Mouse (Mus musculus) liver, embryonic 11.5 days (tissue): Measurements from ENCODE around the gene Il7r. TPM values are rescaled to one million over a fixed set of nuclear protein-coding genes. Genes with fewer than 3 reads are reported as not detected.

Source experiments
- ATAC-seq: fragments of 200-750 bp; cut with Nextera tagmentation; replicated peaks from 2 replicates; pipeline ENCODE4 v1.8.0; 2017; ENCODE audit warnings: moderate number of reproducible peaks, mild to moderate bottlenecking, moderate TSS enrichment, moderate library complexity; ENCODE audit not compliant: low FRiP score
- DNase-seq: peaks from one replicate; pipeline ENCODE4 v3.0.0-alpha.2; 2017; ENCODE audit warnings: low spot score
- H3K27ac ChIP-seq: fragments of 300-500 bp; sonication (generic); 2 replicates; pipeline ENCODE4 v1.5.1; 2014; ENCODE audit warnings: mild to moderate bottlenecking, low read depth, low read length, control low read depth
- H3K27me3 ChIP-seq: fragments of 300-500 bp; sonication (generic); replicated peaks from 2 replicates; pipeline ENCODE4 v1.6.1; 2014; ENCODE audit warnings: low read length, mixed read lengths; ENCODE audit not compliant: control insufficient read depth, insufficient read depth
- H3K36me3 ChIP-seq: fragments of 300-500 bp; sonication (generic); 2 replicates; pipeline ENCODE4 v1.6.1; 2014; ENCODE audit warnings: mild to moderate bottlenecking, low read length, moderate library complexity, mixed read lengths; ENCODE audit not compliant: control insufficient read depth, insufficient read depth
- H3K4me1 ChIP-seq: fragments of 300-500 bp; sonication (generic); replicated peaks from 2 replicates; pipeline ENCODE4 v1.6.1; 2014; ENCODE audit warnings: low read length, mixed read lengths; ENCODE audit not compliant: control insufficient read depth, insufficient read depth
- H3K4me2 ChIP-seq: fragments of 300-500 bp; sonication (generic); 2 replicates; pipeline ENCODE4 v1.6.1; 2014; ENCODE audit warnings: mild to moderate bottlenecking, control low read depth, moderate library complexity
- H3K4me3 ChIP-seq: fragments of 300-500 bp; sonication (generic); 2 replicates; pipeline ENCODE4 v1.5.1; 2014; ENCODE audit warnings: low read depth, low read length, control low read depth
- H3K9ac ChIP-seq: fragments of 300-500 bp; sonication (generic); 2 replicates; pipeline ENCODE4 v1.6.1; 2014; ENCODE audit warnings: low read depth, low read length, control low read depth
- H3K9me3 ChIP-seq: fragments of 300-500 bp; sonication (generic); 2 replicates; pipeline ENCODE4 v1.6.1; 2016; ENCODE audit warnings: low read length, inconsistent platforms, mixed read lengths; ENCODE audit not compliant: control insufficient read depth
- WGBS: fragments of 180-500 bp; shearing (Covaris S2); extraction: QIAGEN DNeasy Blood & Tissue Kit; methylation state at CpG from one replicate; pipeline ENCODE4 v1.1.7; 2014; 5-methylcytosine and 5-hydroxymethylcytosine counted together
- polyA plus RNA-seq: library from polyadenylated mRNA; unstranded; fragments of >200 nt; fragmentation: Nextera tagmentation; extraction: Ambion mirVana; gene quantifications from 2 replicates; pipeline ENCODE4 v1.2.1, GENCODE M21; 2014

The Il7r gene
- 0.14 and 0.38 TPM in 2 replicates for polyA plus RNA-seq

DNA sequence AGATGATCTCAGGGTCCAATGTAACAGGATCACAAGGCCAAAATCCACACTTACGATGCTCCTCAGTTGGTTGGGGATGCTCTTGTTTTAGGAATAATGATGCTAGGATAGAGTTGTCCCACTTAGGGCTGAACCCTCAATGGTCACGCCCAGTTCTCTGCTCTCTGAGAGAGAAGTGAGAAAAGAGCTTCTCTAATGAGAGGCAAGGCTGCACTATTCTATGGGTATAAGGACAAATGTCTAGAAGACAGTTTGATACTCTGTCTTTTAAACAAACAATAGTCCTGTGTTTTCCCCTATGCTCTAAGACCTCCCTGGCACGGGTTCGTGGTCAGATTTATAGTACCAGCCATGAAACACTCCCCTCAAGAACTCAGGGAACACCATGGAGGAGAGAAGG is at the start of gene Il7r:
TSS of gene Il7r (minus strand) at position 101 of the 400 bp plus-strand sequence.
- Histone ChIP-seq H3K27ac (no peak within 1 kb of the TSS), H3K4me3 (no peak within 1 kb of the TSS), H3K4me2 (no peak within 1 kb of the TSS), H3K27me3 (no peaks in the 10 kb centered on the region), H3K36me3 (no peaks in the 10 kb centered on the region), H3K9ac (no peak within 1 kb of the TSS), H3K4me1 (no peaks in the 10 kb centered on the region), H3K9me3 (no peaks in the 10 kb centered on the region)
- no peak for ATAC-seq
- no peak for DNase-seq
- WGBS, result 77% methylated on average over 4 of the region's 4 CpGs

DNA sequence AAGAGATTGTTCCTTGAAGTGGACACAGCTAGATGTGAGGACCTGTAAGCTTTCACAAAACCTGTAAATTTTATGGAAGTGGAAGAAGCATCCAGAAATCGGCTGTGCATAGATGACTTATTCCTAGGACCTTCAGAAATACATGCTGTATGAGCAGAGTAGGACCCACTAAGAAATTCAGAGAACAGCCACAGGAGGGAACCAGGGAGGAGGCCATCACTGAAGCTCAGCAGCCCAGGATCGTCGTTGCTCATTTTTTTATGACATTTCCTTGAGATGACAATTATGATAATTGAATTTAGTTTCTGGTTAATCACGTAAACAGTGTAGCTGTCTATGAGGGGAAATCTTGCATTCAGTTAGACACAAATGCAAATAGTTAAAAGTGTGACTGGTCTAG is 47.3 kb upstream of the Il7r start:
- no peak overlapping the region for H3K9ac ChIP-seq
- DNase-seq, result no peak
- no peaks in the 10 kb centered on the region for H3K9me3 ChIP-seq
- no peak overlapping the region for H3K27ac ChIP-seq
- WGBS, result 71% methylated on average over 4 of the region's 4 CpGs
- no peak overlapping the region for H3K4me3 ChIP-seq
- ATAC-seq, result no peak
- H3K36me3 ChIP-seq, result no peaks in the 10 kb centered on the region
- H3K4me1 ChIP-seq, result no peaks in the 10 kb centered on the region
- no peaks in the 10 kb centered on the region for H3K27me3 ChIP-seq
- H3K4me2 ChIP-seq, result no peak overlapping the region

DNA sequence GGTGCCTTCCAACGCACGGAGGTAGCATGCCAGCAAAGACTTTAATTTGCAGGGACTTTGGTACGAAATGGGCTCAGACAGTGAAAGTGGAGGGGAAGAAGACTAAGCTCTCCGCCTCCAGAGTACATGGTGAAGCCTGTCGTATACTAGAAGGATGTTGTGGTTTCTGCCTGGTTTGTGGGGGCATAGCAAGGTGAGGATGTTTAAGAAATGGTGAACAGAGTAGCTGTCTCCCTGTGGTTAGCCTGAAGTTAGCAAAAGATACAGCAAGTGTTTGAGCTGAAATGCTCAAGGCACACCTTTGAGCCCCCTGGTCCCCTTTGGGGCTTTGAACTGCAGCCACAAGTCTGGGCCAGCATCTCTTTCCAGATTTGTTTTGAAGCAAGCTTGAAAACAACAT is 44.8 kb upstream of the Il7r start:
- Histone ChIP-seq H3K4me1 (no peaks in the 10 kb centered on the region), H3K36me3 (no peaks in the 10 kb centered on the region), H3K27me3 (no peaks in the 10 kb centered on the region), H3K9me3 (no peaks in the 10 kb centered on the region), H3K27ac (no peak overlapping the region), H3K4me2 (no peak overlapping the region), H3K4me3 (no peak overlapping the region), H3K9ac (no peak overlapping the region)
- no peak for DNase-seq
- 73% methylated on average over 5 of the region's 5 CpGs for WGBS
- no peak for ATAC-seq

DNA sequence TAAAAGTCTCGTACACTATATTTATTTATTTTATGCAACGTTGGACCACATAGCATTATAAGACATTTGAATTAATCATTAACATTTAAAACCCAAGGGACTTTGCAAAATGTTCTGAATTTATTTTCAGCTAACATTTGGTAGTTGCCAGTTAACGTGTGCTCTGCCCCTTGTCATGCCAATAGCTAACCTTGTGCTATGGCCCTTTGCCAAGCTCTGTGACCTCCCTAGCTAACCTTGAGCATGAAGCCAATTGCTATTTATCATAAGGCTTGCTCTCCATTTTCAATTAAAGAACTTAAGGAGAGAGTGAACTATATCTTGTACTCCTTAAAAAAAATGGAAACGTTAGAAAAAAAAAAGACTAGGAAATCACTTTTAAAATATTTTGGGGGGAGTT is 43.4 kb upstream of the Il7r start:
- no peak for DNase-seq
- Histone ChIP-seq H3K4me2 (no peak overlapping the region), H3K4me3 (no peak overlapping the region), H3K9ac (no peak overlapping the region), H3K36me3 (no peaks in the 10 kb centered on the region), H3K4me1 (no peaks in the 10 kb centered on the region), H3K27me3 (no peaks in the 10 kb centered on the region), H3K27ac (no peak overlapping the region), H3K9me3 (no peaks in the 10 kb centered on the region)
- no peak for ATAC-seq
- 82% methylated on average over 4 of the region's 4 CpGs for WGBS

DNA sequence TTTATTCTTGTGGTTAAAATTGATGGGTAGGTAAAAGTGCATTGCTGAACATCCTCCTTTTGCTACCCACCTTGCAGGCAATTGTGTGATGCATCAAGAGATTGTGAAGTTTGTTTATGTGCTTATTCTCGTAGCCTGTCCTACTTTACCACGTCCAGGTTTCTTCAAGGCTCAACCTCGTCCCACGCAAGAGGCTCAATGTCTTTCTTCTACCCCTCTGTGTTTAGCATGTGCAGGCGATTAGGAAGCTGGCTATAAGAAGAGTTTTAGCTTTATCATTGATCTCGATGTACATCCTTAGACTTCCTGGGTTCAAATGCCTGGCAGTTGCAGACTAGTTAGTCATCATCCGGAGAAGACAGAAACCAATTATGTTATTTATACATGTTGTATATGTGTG is 42.7 kb upstream of the Il7r start:
- Histone ChIP-seq H3K4me1 (no peaks in the 10 kb centered on the region), H3K27ac (no peak overlapping the region), H3K9ac (no peak overlapping the region), H3K4me2 (no peak overlapping the region), H3K4me3 (no peak overlapping the region), H3K27me3 (no peaks in the 10 kb centered on the region), H3K36me3 (no peaks in the 10 kb centered on the region), H3K9me3 (no peaks in the 10 kb centered on the region)
- DNase-seq, result no peak
- ATAC-seq, result no peak
- WGBS, result 78% methylated on average over 7 of the region's 7 CpGs

DNA sequence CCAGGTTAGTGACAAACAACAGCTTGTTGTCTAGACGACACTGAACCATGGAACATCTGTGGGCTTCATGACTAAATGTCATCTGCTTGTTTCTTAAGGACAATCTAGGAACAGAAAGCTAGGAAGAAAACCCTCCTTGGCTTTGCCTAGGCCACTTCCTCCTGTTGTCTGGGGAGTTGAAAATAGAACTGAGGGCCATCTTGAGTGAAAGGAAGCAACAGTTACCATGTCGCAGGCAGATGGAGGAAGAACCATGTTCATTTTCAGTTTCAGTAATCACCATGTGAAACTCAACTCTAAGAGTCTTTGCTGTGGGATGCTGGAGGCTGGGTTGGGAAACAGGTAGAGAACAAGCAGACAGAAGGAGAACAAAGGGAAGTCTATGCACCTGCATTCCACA is 41.9 kb upstream of the Il7r start:
- Histone ChIP-seq H3K4me1 (no peaks in the 10 kb centered on the region), H3K4me2 (no peak overlapping the region), H3K4me3 (no peak overlapping the region), H3K27me3 (no peaks in the 10 kb centered on the region), H3K27ac (no peak overlapping the region), H3K9me3 (no peaks in the 10 kb centered on the region), H3K36me3 (no peaks in the 10 kb centered on the region), H3K9ac (no peak overlapping the region)
- ATAC-seq (no peak), DNase-seq (no peak)
- 56% methylated on average over 2 of the region's 2 CpGs for WGBS

DNA sequence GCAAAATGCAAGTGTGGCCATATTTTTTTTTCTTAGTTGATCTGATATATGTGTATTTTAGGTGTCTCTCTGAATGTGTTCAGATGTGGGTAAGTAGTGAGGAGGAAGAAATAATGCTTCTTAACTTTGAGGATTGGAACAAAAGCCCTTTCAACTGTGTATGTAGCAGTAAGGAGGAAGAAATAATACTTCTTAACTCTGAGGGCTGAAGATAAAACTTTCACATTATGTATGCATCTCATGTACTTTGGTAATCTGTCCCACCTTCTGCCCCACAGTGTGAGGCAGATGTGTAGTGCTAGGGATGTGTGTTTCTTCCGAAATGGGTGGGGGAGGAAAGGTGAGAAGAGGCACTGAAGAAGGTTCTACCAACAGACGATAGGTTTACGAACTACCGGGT is 37.3 kb upstream of the Il7r start:
- H3K9me3 ChIP-seq, result no peaks in the 10 kb centered on the region
- no peak overlapping the region for H3K27ac ChIP-seq
- no peaks in the 10 kb centered on the region for H3K36me3 ChIP-seq
- WGBS, result 76% methylated on average over 4 of the region's 4 CpGs
- ATAC-seq (no peak), DNase-seq (no peak)
- no peak overlapping the region for H3K4me2 ChIP-seq
- no peak overlapping the region for H3K9ac ChIP-seq
- no peaks in the 10 kb centered on the region for H3K27me3 ChIP-seq
- no peaks in the 10 kb centered on the region for H3K4me1 ChIP-seq
- H3K4me3 ChIP-seq, result no peak overlapping the region

DNA sequence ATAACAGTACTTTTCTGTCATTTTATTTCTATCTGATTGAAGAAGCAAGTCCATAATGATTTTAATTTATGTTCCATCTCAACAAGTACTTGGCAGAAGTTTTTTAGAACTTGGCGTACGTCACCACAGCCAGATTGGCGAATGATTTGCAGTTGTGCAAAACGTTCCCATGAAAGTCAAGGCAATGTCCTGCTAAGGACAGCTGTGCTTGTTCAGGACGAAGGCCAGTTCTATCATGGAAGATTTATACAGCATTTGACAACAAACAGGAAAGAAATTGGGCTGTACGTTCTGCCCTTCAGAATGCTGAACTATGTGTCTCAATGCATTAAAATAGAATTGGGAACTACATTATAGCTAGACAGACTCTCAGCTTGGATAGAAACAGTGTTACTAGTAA is 35.4 kb upstream of the Il7r start:
- no peak for ATAC-seq
- Histone ChIP-seq H3K4me3 (no peak overlapping the region), H3K27me3 (no peaks in the 10 kb centered on the region), H3K4me2 (no peak overlapping the region), H3K4me1 (no peaks in the 10 kb centered on the region), H3K9ac (no peak overlapping the region), H3K9me3 (no peaks in the 10 kb centered on the region), H3K36me3 (no peaks in the 10 kb centered on the region), H3K27ac (no peak overlapping the region)
- DNase-seq, result no peak
- 78% methylated on average over 6 of the region's 6 CpGs for WGBS

DNA sequence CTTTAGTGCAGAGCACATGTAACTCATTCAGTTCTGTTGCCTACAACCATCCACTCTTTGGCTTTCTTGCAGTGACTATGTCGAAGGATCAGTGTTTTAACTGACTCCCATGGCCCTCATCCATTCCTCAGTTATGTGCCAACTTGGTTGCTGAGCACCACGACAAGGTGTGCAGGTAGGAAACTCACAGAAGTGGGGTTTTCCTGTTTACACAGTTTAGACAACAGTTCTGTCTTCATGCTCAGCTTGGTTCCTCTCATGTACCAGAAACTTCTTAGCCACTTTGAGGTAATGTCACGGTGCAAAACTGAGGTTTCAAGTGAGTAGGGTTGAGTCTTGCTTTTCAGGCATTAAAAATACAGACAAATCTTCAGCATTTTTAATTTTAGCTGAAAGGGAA is 34.2 kb upstream of the Il7r start:
- no peak overlapping the region for H3K4me2 ChIP-seq
- WGBS, result 69% methylated on average over 3 of the region's 3 CpGs
- no peak overlapping the region for H3K4me3 ChIP-seq
- no peaks in the 10 kb centered on the region for H3K27me3 ChIP-seq
- H3K27ac ChIP-seq, result no peak overlapping the region
- no peaks in the 10 kb centered on the region for H3K36me3 ChIP-seq
- DNase-seq (no peak), ATAC-seq (no peak)
- H3K9me3 ChIP-seq, result no peaks in the 10 kb centered on the region
- no peaks in the 10 kb centered on the region for H3K4me1 ChIP-seq
- H3K9ac ChIP-seq, result no peak overlapping the region
